Mouse (Mus musculus) heart, embryonic 11.5 days (tissue): Measurements from ENCODE around the gene Gm45716. TPM values are rescaled to one million over a fixed set of nuclear protein-coding genes. Genes with fewer than 3 reads are reported as not detected.

Experiments used
- ATAC-seq: fragments of 200-750 bp; cut with Nextera tagmentation; replicated peaks from 2 replicates; pipeline ENCODE4 v1.8.0; 2017; ENCODE audit warnings: moderate library complexity; ENCODE audit not compliant: insufficient number of reproducible peaks, low FRiP score, low TSS enrichment
- H3K27ac ChIP-seq: fragments of 300-500 bp; sonication (generic); 2 replicates; pipeline ENCODE4 v1.5.1; 2014; ENCODE audit warnings: mild to moderate bottlenecking, low read depth, low read length
- H3K27me3 ChIP-seq: fragments of 300-500 bp; sonication (generic); 2 replicates; pipeline ENCODE4 v1.6.1; 2014; ENCODE audit warnings: mild to moderate bottlenecking, low read length, mixed read lengths; ENCODE audit not compliant: control insufficient read depth, insufficient read depth
- H3K36me3 ChIP-seq: fragments of 300-500 bp; sonication (generic); 2 replicates; pipeline ENCODE4 v1.6.1; 2014; ENCODE audit warnings: mild to moderate bottlenecking, low read length, moderate library complexity, mixed read lengths; ENCODE audit not compliant: control insufficient read depth, insufficient read depth
- H3K4me1 ChIP-seq: fragments of 300-500 bp; sonication (generic); 2 replicates; pipeline ENCODE4 v1.6.1; 2014; ENCODE audit warnings: low read length; ENCODE audit not compliant: control insufficient read depth, insufficient read depth
- H3K4me2 ChIP-seq: fragments of 300-500 bp; sonication (generic); 2 replicates; pipeline ENCODE4 v1.6.1; 2014; ENCODE audit warnings: mild to moderate bottlenecking, moderate library complexity
- H3K4me3 ChIP-seq: fragments of 300-500 bp; sonication (generic); 2 replicates; pipeline ENCODE4 v1.5.1; 2014; ENCODE audit warnings: low read depth, low read length
- H3K9ac ChIP-seq: fragments of 300-500 bp; sonication (generic); 2 replicates; pipeline ENCODE4 v1.6.1; 2014; ENCODE audit warnings: mild to moderate bottlenecking, low read depth, low read length, moderate library complexity
- H3K9me3 ChIP-seq: fragments of 300-500 bp; sonication (generic); replicated peaks from 2 replicates; pipeline ENCODE4 v1.6.1; 2016; ENCODE audit warnings: low read length; ENCODE audit not compliant: control insufficient read depth
- WGBS: fragments of 180-500 bp; shearing (Covaris S2); extraction: QIAGEN DNeasy Blood & Tissue Kit; methylation state at CpG from one replicate; pipeline ENCODE4 v1.1.7; 2014; ENCODE audit not compliant: insufficient replicate concordance; 5-methylcytosine and 5-hydroxymethylcytosine counted together
- polyA plus RNA-seq: library from polyadenylated mRNA; unstranded; fragments of >200 nt; fragmentation: Nextera tagmentation; extraction: Ambion mirVana; gene quantifications from 2 replicates; pipeline ENCODE4 v1.2.1, GENCODE M21; 2014

The Gm45716 gene
- polyA plus RNA-seq, 1 experiment from 2014 or later: 50.9 TPM

GRCm38 (mm10) chr11:90227000-90227922, 39.8 kb downstream of the Gm45716 start:
- H3K9me3 ChIP-seq: no peaks in the 10 kb centered on the region
- no peak overlapping the region for H3K27ac ChIP-seq
- no peaks in the 10 kb centered on the region for H3K36me3 ChIP-seq
- H3K4me2 ChIP-seq: no peak overlapping the region
- no peak overlapping the region for H3K9ac ChIP-seq
- WGBS: 73% methylated on average over 12 of the region's 12 CpGs
- no peaks in the 10 kb centered on the region for H3K27me3 ChIP-seq
- no peak overlapping the region for H3K4me3 ChIP-seq
- ATAC-seq: no peak
- peaks cover 17% of the 10 kb centered on the region for H3K4me1 ChIP-seq

DNA sequence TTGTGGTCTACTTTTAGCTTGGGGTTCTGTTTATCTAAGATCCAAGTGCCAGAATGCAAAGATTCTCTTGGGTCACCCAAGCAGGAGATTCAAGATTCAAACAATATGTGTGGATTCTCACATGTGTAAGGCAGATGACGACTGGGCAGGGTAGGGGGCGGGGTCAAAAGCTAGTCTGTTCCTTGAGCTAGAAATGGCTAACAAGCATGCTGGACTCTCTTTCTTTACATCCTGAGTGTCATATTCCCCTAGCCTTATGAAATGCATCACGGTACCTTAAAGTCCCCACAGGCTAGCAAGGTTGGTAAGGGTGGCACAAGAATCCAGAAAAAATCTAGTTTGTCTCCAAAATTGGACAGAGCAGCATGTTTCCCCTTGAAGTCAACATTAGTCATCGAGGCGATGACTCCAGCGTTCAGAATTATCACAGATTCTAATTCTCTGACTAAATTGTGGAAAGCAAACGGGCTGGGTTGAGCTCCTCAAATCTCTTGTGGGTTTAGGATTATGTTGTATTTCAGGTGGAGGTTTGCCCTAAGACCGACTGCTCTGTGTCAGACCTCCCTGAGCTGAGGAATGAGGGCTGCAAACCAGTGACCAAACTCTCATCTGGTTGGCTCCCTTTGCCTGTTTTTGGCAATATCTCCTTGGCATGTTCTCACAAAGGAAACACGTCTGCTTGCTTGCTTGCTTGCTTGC, 40.9 kb downstream of the Gm45716 start:
- ATAC-seq: no peak
- Histone ChIP-seq H3K27ac (no peak overlapping the region), H3K4me2 (no peak overlapping the region), H3K9me3 (no peaks in the 10 kb centered on the region), H3K36me3 (no peaks in the 10 kb centered on the region), H3K4me3 (no peak overlapping the region), H3K9ac (no peak overlapping the region), H3K4me1 (peaks cover 20% of the 10 kb centered on the region), H3K27me3 (no peaks in the 10 kb centered on the region)
- WGBS: 80% methylated on average over 9 of the region's 9 CpGs

DNA sequence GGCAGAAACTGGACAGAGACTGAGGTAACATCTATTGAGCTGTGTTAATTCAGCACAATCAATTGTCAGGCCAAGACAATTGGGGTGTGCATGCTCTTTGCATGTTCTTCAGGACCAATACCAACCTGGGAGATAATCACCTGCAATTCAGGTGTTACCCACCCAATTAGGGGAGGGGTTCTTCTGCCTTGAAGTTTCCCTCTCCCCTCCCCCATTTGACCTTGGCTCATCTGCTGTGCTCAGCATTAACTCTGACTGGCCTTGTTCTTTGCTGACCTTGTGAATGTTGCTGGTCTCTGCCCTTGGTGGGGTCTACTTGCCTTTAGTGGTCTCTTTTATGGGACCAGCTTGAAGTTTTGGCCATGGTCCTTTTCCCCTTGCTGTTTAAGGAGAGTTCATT, 42.3 kb downstream of the Gm45716 start:
- H3K9me3 ChIP-seq: no peaks in the 10 kb centered on the region
- H3K4me3 ChIP-seq: no peak overlapping the region
- no peak overlapping the region for H3K4me2 ChIP-seq
- no peaks in the 10 kb centered on the region for H3K36me3 ChIP-seq
- ATAC-seq: no peak
- no peak overlapping the region for H3K9ac ChIP-seq
- no peaks in the 10 kb centered on the region for H3K27me3 ChIP-seq
- H3K27ac ChIP-seq: peak overlapping the region; percentile 16; the same call in 1 of the 2 replicates
- peaks cover 19% of the 10 kb centered on the region for H3K4me1 ChIP-seq

DNA sequence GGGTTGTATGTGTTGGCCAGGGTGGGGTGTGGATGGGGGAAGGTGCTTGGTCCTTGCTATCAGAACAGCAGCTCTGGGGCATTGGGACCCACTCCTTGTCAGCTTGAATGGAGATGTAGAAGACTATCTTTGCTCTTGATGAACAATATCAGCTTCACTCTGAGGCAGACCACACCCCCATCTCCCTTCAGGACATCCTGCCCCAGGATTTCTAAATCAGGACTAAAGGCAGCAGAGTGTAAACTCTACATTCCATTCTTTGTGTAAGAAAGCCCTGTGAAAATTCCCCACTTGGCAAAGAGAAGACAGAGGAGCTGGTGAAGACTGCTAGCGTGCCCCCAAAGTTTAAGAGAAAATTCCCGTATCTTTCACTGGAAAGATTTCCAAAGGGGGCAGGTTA, 43.2 kb downstream of the Gm45716 start:
- Histone ChIP-seq H3K9ac (no peak overlapping the region), H3K9me3 (no peaks in the 10 kb centered on the region), H3K27me3 (no peaks in the 10 kb centered on the region), H3K27ac (0 out of 2 replicates have a peak overlapping the region, but pooled peaks have one; percentile 1), H3K4me2 (no peak overlapping the region), H3K4me3 (no peak overlapping the region), H3K4me1 (peaks cover 18% of the 10 kb centered on the region), H3K36me3 (no peaks in the 10 kb centered on the region)
- WGBS: 59% methylated on average over 2 of the region's 2 CpGs
- ATAC-seq: no peak

DNA sequence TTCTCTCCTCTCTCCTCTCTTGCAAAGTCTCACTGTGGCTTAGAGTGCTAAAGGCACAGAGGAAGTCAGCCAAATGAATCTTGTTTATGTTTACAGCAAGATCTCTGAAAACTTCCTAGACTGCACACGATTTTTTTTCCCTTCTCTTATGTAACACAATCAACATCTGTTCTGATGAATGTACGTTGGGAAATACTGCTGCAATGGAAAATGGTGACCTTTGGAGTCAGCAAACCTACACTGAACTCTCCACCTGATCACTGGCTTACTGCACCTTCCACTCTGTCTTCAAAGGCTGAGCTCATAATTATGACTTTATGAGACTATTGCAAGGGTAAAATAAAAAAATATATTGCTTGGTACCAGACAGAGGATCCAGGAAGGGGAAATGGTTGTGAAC, 44.1 kb downstream of the Gm45716 start:
- Histone ChIP-seq H3K9ac (no peak overlapping the region), H3K4me3 (no peak overlapping the region), H3K4me2 (no peak overlapping the region), H3K27me3 (no peaks in the 10 kb centered on the region), H3K9me3 (no peaks in the 10 kb centered on the region), H3K36me3 (no peaks in the 10 kb centered on the region), H3K27ac (no peak overlapping the region), H3K4me1 (peaks cover 18% of the 10 kb centered on the region)
- ATAC-seq: no peak
- WGBS: 54% methylated on average over 2 of the region's 2 CpGs

- no peaks in the 10 kb centered on the region for H3K9me3 ChIP-seq
- peaks cover 18% of the 10 kb centered on the region for H3K4me1 ChIP-seq
- H3K27me3 ChIP-seq: no peaks in the 10 kb centered on the region
- H3K36me3 ChIP-seq: no peaks in the 10 kb centered on the region
- H3K27ac ChIP-seq: no peak overlapping the region
- H3K4me3 ChIP-seq: no peak overlapping the region
- H3K4me2 ChIP-seq: no peak overlapping the region
- 21% methylated on average over 4 of the region's 4 CpGs for WGBS
- no peak for ATAC-seq
- no peak overlapping the region for H3K9ac ChIP-seq
Observed at GRCm38 (mm10) chr11:90232685-90233084, 45.2 kb downstream of the Gm45716 start.

GRCm38 (mm10) chr11:90235221-90235620, 47.7 kb downstream of the Gm45716 start:
- Histone ChIP-seq H3K9ac (no peak overlapping the region), H3K4me3 (no peak overlapping the region), H3K27me3 (no peaks in the 10 kb centered on the region), H3K4me2 (no peak overlapping the region), H3K27ac (no peak overlapping the region), H3K36me3 (no peaks in the 10 kb centered on the region), H3K9me3 (no peaks in the 10 kb centered on the region), H3K4me1 (peaks cover 14% of the 10 kb centered on the region)
- 79% methylated on average over 5 of the region's 5 CpGs for WGBS
- ATAC-seq: no peak

DNA sequence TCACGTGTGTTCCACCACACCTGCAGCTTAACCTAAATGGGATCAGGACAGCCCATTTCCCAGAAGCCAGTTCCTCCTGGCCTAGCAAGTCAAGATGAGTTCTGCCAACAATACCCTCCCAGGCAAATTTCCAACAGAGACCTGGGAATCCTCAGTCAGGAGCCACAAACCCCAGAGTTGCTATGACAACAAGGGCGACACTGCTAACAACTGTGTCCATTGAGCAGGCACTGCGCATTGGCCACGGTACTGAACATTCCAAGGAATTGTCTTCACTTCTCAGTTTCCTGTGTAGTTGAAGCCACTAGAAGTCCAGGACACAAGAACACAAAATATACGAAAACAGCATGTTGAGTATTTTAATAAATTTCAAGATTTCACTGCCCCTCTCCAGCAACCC, 50.1 kb downstream of the Gm45716 start:
- no peak overlapping the region for H3K4me2 ChIP-seq
- no peak overlapping the region for H3K4me3 ChIP-seq
- H3K9me3 ChIP-seq: no peaks in the 10 kb centered on the region
- no peak overlapping the region for H3K9ac ChIP-seq
- WGBS: 73% methylated on average over 5 of the region's 5 CpGs
- no peak for ATAC-seq
- H3K27ac ChIP-seq: no peak overlapping the region
- H3K36me3 ChIP-seq: no peaks in the 10 kb centered on the region
- no peaks in the 10 kb centered on the region for H3K27me3 ChIP-seq
- H3K4me1 ChIP-seq: peaks cover 3% of the 10 kb centered on the region; the same call in 1 of the 2 replicates
